Mouse (Mus musculus) bone marrow macrophage, adult 2 months (primary cell): ENCODE data around the gene Prss34. TPM values are rescaled to one million over a fixed set of nuclear protein-coding genes. Genes with fewer than 3 reads are reported as not detected.

Experiments used
- H3K27ac ChIP-seq: 2 replicates; pipeline ENCODE4 v1.5.1; 2012; ENCODE audit warnings: low read depth, low read length; ENCODE audit not compliant: insufficient read depth
- H3K4me1 ChIP-seq: 2 replicates; pipeline ENCODE4 v1.6.1; 2012; ENCODE audit warnings: low read length; ENCODE audit not compliant: control insufficient read depth, insufficient read depth
- H3K4me3 ChIP-seq: 2 replicates; pipeline ENCODE4 v1.5.1; 2012; ENCODE audit warnings: mild to moderate bottlenecking, low read length, moderate library complexity; ENCODE audit not compliant: insufficient read depth
- CTCF ChIP-seq: IDR thresholded peaks from 2 replicates; pipeline ENCODE4 v1.5.1; 2012; ENCODE audit warnings: low read depth, mild to moderate bottlenecking, low read length, moderate library complexity
- POLR2A ChIP-seq: IDR thresholded peaks from 2 replicates; pipeline ENCODE4 v1.6.1; 2012; ENCODE audit warnings: mild to moderate bottlenecking, low read depth, low read length, borderline replicate concordance
- polyA plus RNA-seq: library from polyadenylated mRNA; stranded (reverse); fragments of >200 nt; gene quantifications from 2 replicates; pipeline ENCODE4 v1.2.4, GENCODE M21; 2012; ENCODE audit not compliant: missing spikeins, insufficient read depth, insufficient read length

Gene Prss34
- polyA plus RNA-seq: 1.2 TPM in 1 of 2 replicates, not detected in the other

DNA sequence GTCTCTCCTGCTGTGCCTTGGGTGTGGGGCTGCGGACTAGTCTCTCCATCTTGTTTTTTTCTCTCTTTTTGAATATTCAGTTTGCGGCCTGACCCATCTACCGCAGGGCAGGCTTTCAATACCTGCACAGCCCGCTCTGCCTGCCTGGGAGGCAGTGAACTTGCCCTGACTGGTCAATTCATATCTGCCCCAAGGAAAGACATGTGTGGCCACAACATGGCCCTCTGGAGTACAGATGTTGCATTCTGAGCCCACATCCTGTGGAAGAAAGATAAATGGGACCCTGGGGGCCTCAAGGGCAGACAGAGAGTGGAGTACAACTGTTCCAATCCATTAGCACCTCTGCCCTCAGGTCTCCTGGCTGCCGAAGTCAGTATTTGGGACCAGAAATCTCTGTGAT lies at the start of gene Prss34:
TSS of gene Prss34 (plus strand) at position 301 of the 400 bp plus-strand sequence.
- Histone ChIP-seq H3K4me3 (no peak within 1 kb of the TSS), H3K4me1 (0 out of 2 replicates have a peak, but pooled peaks cover 2% of the 10 kb centered on the region), H3K27ac (no peak within 1 kb of the TSS)
- no peak for TF ChIP-seq CTCF
- no peak for TF ChIP-seq POLR2A

- H3K4me1 ChIP-seq: no peaks in the 10 kb centered on the region; the same call in 1 of the 2 replicates
- H3K4me3 ChIP-seq: no peak overlapping the region
- no peak overlapping the region for H3K27ac ChIP-seq
- TF ChIP-seq POLR2A: no peak
- no peak for TF ChIP-seq CTCF
Observed at GRCm38 (mm10) chr17:25250181-25250835, 47.9 kb upstream of the Prss34 start.

GRCm38 (mm10) chr17:25252643-25253042 lies 45.6 kb upstream of the Prss34 start:
- no peak overlapping the region for H3K27ac ChIP-seq
- no peak for TF ChIP-seq CTCF
- TF ChIP-seq POLR2A: no peak
- no peaks in the 10 kb centered on the region; the same call in 1 of the 2 replicates for H3K4me1 ChIP-seq
- no peak overlapping the region for H3K4me3 ChIP-seq

GRCm38 (mm10) chr17:25253760-25254159 lies 44.4 kb upstream of the Prss34 start:
- TF ChIP-seq POLR2A (no peak), CTCF (no peak)
- H3K27ac ChIP-seq: no peak overlapping the region
- no peaks in the 10 kb centered on the region for H3K4me1 ChIP-seq
- H3K4me3 ChIP-seq: no peak overlapping the region

DNA sequence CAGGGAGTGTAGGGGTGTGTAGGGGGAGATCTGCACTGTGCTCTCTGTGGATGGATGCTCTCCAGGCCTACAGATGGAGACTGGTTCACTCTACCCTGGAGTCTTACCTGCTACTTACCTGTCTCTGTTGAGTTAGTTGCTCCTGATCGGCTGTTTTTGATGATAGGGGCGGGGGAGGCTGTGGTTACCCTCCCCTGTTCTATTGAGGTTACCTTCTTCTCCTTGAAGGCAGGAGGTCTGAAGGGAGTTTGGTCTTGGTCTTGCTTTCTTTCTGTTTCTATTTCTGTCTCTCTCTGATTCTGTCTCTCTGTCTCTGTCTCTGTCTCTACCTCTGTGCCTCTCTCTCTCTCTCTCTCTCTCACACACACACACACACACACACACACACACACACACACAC lies 43.1 kb upstream of the Prss34 start:
- H3K27ac ChIP-seq: no peak overlapping the region
- H3K4me3 ChIP-seq: no peak overlapping the region
- TF ChIP-seq POLR2A (no peak), CTCF (no peak)
- H3K4me1 ChIP-seq: no peaks in the 10 kb centered on the region

DNA sequence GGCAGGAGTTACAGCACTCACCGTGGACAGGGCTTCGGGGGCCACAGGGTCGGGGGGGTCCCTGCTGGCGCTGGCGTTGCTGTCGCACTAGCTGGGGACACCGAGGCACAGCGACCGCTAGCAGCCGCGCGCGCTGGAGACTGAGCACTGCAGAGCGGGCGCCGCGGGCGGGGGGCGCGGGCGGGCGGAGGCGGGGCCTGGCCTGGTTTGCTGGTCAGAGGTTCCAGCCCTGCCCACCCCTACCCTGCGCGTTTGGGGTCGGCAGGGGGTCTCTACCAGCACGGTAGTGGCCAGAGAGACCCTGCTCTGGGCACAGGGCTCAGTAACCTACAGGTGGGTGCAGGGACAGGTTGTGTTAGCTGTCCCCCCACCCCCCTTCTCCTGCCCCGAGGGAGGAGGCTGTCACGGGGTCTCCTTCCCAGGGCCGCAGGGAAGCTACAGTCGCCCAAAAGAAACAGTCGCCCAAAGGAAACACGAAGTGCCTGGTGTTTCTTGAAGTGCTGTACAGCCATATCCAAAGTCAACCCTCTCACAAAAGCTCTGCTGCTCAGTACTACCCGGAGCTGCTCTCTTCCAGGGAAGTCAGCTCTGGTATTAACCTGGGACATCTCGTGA lies 41.9 kb upstream of the Prss34 start, which contains the start of gene Baiap3:
TSS of gene Baiap3 (minus strand) at position 225 of the 615 bp plus-strand sequence.
- TF ChIP-seq CTCF (no peak), POLR2A (no peak)
- Histone ChIP-seq H3K4me1 (no peaks in the 10 kb centered on the region), H3K27ac (no peak within 1 kb of the TSS), H3K4me3 (no peak within 1 kb of the TSS)

GRCm38 (mm10) chr17:25257804-25258261 lies 40.4 kb upstream of the Prss34 start:
- no peak overlapping the region for H3K27ac ChIP-seq
- H3K4me1 ChIP-seq: no peaks in the 10 kb centered on the region
- H3K4me3 ChIP-seq: no peak overlapping the region
- no peak for TF ChIP-seq CTCF

- Histone ChIP-seq H3K4me1 (no peaks in the 10 kb centered on the region), H3K4me3 (no peak overlapping the region), H3K27ac (no peak overlapping the region)
- TF ChIP-seq POLR2A: no peak
- no peak for TF ChIP-seq CTCF
Observed at GRCm38 (mm10) chr17:25264453-25264852, 33.7 kb upstream of the Prss34 start.

DNA sequence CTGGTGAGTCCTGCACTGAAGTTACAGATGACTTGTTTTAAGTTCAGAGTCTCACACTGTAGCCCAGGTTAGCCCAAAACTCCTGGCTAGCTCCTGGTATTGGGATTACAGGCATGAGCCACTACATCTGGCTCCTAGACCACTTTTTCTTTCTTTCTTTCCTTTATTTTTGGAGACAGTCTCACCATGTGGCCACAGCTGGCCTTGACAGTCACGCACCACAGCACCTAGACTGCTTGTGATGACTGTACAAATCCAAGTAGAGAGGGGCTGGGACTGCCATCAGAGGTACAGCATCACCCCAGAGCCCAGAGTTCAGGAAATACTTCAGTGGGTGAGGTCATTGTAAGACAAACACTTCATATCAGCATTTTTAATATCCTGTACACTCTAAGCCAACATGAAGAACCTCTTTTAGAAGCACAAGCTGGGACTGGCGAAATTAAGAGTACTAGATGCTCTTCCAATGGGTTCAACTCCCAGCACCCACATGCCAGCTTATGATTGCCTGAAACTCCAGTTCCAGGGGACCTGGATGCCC lies 27.3 kb upstream of the Prss34 start:
- TF ChIP-seq CTCF: no peak
- TF ChIP-seq POLR2A: no peak
- no peak overlapping the region for H3K4me3 ChIP-seq
- peaks cover 21% of the 10 kb centered on the region for H3K4me1 ChIP-seq
- no peak overlapping the region for H3K27ac ChIP-seq

GRCm38 (mm10) chr17:25272326-25272725 lies 25.9 kb upstream of the Prss34 start:
- peak overlapping the region; percentile 97 for H3K4me3 ChIP-seq
- peaks cover 21% of the 10 kb centered on the region for H3K4me1 ChIP-seq
- peak overlapping the region; percentile 96 for H3K27ac ChIP-seq
- TF ChIP-seq CTCF: no peak
- TF ChIP-seq POLR2A: no peak
